In genomic region chr6:82040834-82041487, GRCm38 (mm10) we compare ENCODE assay signal across 9 mouse cellular contexts. TPM values are rescaled to one million over a fixed set of nuclear protein-coding genes. Genes with fewer than 3 reads are reported as not detected.
DNase-seq lines count a peak whose midpoint lies in the region; ATAC-seq and TF ChIP-seq lines count a peak whose summit lies in the region.
"Had no signal": no experiment of that assay in that cellular context is flagged by ENCODE, and none has a peak within 500 bp of the region (broad histone marks: within the 10 kb centered on the region; RNA-seq: fewer than 3 reads in every experiment).

Gene Eva1a (plus strand): TSS chr6:82041043.

- no peak within 1 kb of the TSS for H3K27ac ChIP-seq in ES-E14 (ENCODE audit: insufficient read depth, low read depth, low read length, poor library complexity, severe bottlenecking)
- H3K27ac ChIP-seq in forebrain, embryonic 16.5 days (ENCODE audit: low read length), result no peak within 1 kb of the TSS
- H3K27ac ChIP-seq in limb, embryonic 13.5 days, result peak within 1 kb of the TSS; percentile 91
- peak within 1 kb of the TSS; percentile 81 for H3K27ac ChIP-seq in stomach, postnatal 0 days (replicated peaks)
- H3K27ac ChIP-seq: macrophage had no signal

- TF ChIP-seq CTCF in stomach, postnatal 0 days (IDR thresholded peaks at IDR 0.05; ENCODE audit: low read depth), result no peak

- peak within 1 kb of the TSS; percentile 100 for H3K4me2 ChIP-seq in forebrain, embryonic 16.5 days (ENCODE audit: low read length)
- H3K4me2 ChIP-seq in limb, embryonic 13.5 days (replicated peaks), result peak within 1 kb of the TSS; percentile 83
- H3K4me2 ChIP-seq in stomach, postnatal 0 days (replicated peaks; ENCODE audit: low read depth), result peak within 1 kb of the TSS; percentile 95

- peak; percentile 54 for DNase-seq in kidney, adult 9 months
- no peak for DNase-seq in kidney, adult 8-10 months
- DNase-seq in ES-E14 (ENCODE audit: low read depth, low spot score), result no peak
- no peak for DNase-seq in stomach, postnatal 0 days (ENCODE audit: low spot score)
- no peak for DNase-seq in spleen, postnatal 10 days (ENCODE audit: low spot score in 2 of 2)
- no peak for DNase-seq in spleen, postnatal 36 days (ENCODE audit: low spot score in 2 of 2)

- peaks cover 6% of the 10 kb centered on the region for H3K27me3 ChIP-seq in forebrain, embryonic 16.5 days (replicated peaks; ENCODE audit: control insufficient read depth, insufficient read depth, low read length)
- H3K27me3 ChIP-seq in limb, embryonic 13.5 days, result 0 out of 2 replicates have a peak, but pooled peaks cover 5% of the 10 kb centered on the region
- no peaks in the 10 kb centered on the region for H3K27me3 ChIP-seq in stomach, postnatal 0 days (ENCODE audit: control insufficient read depth, insufficient read depth, low read length)

- no peak for TF ChIP-seq EP300 in stomach, postnatal 0 days (optimal IDR thresholded peaks at IDR 0.05)

- 17% methylated on average over 11 of the region's 11 CpGs for WGBS in forebrain, embryonic 16.5 days
- 8% methylated on average over 11 of the region's 11 CpGs for WGBS in limb, embryonic 13.5 days
- WGBS in stomach, postnatal 0 days, result 15% methylated on average over 11 of the region's 11 CpGs

- no peak for ATAC-seq in forebrain, embryonic 16.5 days
- peak; percentile 39 for ATAC-seq in limb, embryonic 13.5 days (ENCODE audit: low FRiP score, low read depth)
- ATAC-seq in stomach, postnatal 0 days (ENCODE audit: low FRiP score, low TSS enrichment), result no peak

- H3K4me3 ChIP-seq in ES-E14 (ENCODE audit: insufficient read depth in 1 of 2, low read depth in 1 of 2, low read length in 2 of 2, poor library complexity in 1 of 2, severe bottlenecking in 1 of 2), result peak within 1 kb of the TSS; percentile 69
- H3K4me3 ChIP-seq in forebrain, embryonic 16.5 days (replicated peaks; ENCODE audit: low read length), result peak within 1 kb of the TSS; percentile 52
- H3K4me3 ChIP-seq in limb, embryonic 13.5 days, result peak within 1 kb of the TSS; percentile 71
- peak within 1 kb of the TSS; percentile 64 for H3K4me3 ChIP-seq in stomach, postnatal 0 days (ENCODE audit: low read depth, low read length)

- no peaks in the 10 kb centered on the region for H3K9me3 ChIP-seq in ES-E14 (ENCODE audit: control insufficient read depth, insufficient read depth, low read depth, low read length)
- H3K9me3 ChIP-seq in forebrain, embryonic 16.5 days (ENCODE audit: control insufficient read depth, low read length), result no peaks in the 10 kb centered on the region
- H3K9me3 ChIP-seq in limb, embryonic 13.5 days, result no peaks in the 10 kb centered on the region
- no peaks in the 10 kb centered on the region for H3K9me3 ChIP-seq in stomach, postnatal 0 days (ENCODE audit: control insufficient read depth, low read length)

- in situ Hi-C loops in ES-E14 (cut with MboI; ENCODE audit: low sequenced_read_pairs in 2 of 2, unreplicated experiment in 2 of 2), result no loop called here

- H3K4me1 ChIP-seq in ES-E14 (ENCODE audit: control insufficient read depth in 2 of 2, insufficient read depth in 2 of 2, low read length in 2 of 2, poor library complexity in 1 of 2), result peaks cover 2 to 4% of the 10 kb centered on the region in 2 experiments; a peak in 2 of 4 replicates
- peaks cover 19% of the 10 kb centered on the region for H3K4me1 ChIP-seq in forebrain, embryonic 16.5 days (replicated peaks; ENCODE audit: control insufficient read depth, insufficient read depth, low read length)
- H3K4me1 ChIP-seq in limb, embryonic 13.5 days, result peaks cover 64% of the 10 kb centered on the region
- H3K4me1 ChIP-seq in stomach, postnatal 0 days (replicated peaks; ENCODE audit: control insufficient read depth, insufficient read depth), result 0 out of 2 replicates have a peak, but pooled peaks cover 1% of the 10 kb centered on the region

- peak within 1 kb of the TSS; percentile 68 for H3K9ac ChIP-seq in ES-E14 (ENCODE audit: insufficient read depth, low read depth, low read length, poor library complexity, severe bottlenecking)
- H3K9ac ChIP-seq in forebrain, embryonic 16.5 days (replicated peaks; ENCODE audit: low read depth, low read length), result peak within 1 kb of the TSS; percentile 52
- peak within 1 kb of the TSS; percentile 83 for H3K9ac ChIP-seq in limb, embryonic 13.5 days
- peak within 1 kb of the TSS; percentile 69 for H3K9ac ChIP-seq in stomach, postnatal 0 days (ENCODE audit: low read length)

- no peaks in the 10 kb centered on the region for H3K36me3 ChIP-seq in ES-E14 (ENCODE audit: control insufficient read depth, insufficient read depth, low read length, poor library complexity, severe bottlenecking)
- H3K36me3 ChIP-seq in forebrain, embryonic 16.5 days (ENCODE audit: control insufficient read depth, insufficient read depth), result no peaks in the 10 kb centered on the region
- no peaks in the 10 kb centered on the region for H3K36me3 ChIP-seq in limb, embryonic 13.5 days
- no peaks in the 10 kb centered on the region for H3K36me3 ChIP-seq in stomach, postnatal 0 days (ENCODE audit: control insufficient read depth, insufficient read depth, low read length)

TF ChIP-seq in ES-E14, 5 proteins besides CTCF, POLR2A, EP300 and RAD21:
- TF ChIP-seq ZC3H11A (IDR thresholded peaks at IDR 0.05; ENCODE audit: borderline replicate concordance, low read depth, low read length) (no peak), CHD2 (IDR thresholded peaks at IDR 0.05; ENCODE audit: low read depth, low read length) (no peak), MAFK (IDR thresholded peaks at IDR 0.05; ENCODE audit: insufficient read depth, low read depth, low read length) (no peak), HCFC1 (IDR thresholded peaks at IDR 0.05; ENCODE audit: borderline replicate concordance, insufficient read depth, low read length) (no peak), ZNF384 (IDR thresholded peaks at IDR 0.05; ENCODE audit: low read depth, low read length) (no peak)
TF ChIP-seq in ES-E14: peak in this region for 0.

RNA-seq across cellular contexts. Expression of gene Eva1a, which starts in this region (rescaled TPM):
- 3.6 and 4.4 TPM in 2 replicates for total RNA-seq in ES-E14 (2012; rRNA removed)
- polyA plus RNA-seq in forebrain, embryonic 16.5 days (2015; fragmentation: Nextera tagmentation; extraction: Ambion mirVana), result 0.72 and 1.4 TPM in 2 replicates
- 37.2 and 39.1 TPM in 2 replicates for polyA plus RNA-seq in limb, embryonic 13.5 days (2015; fragmentation: Nextera tagmentation; extraction: Ambion mirVana)
- 13.5 and 15.4 TPM in 2 replicates for polyA plus RNA-seq in stomach, postnatal 0 days (2015; fragmentation: Nextera tagmentation; extraction: Ambion mirVana)
- polyA plus RNA-seq: macrophage had no signal

Comparison
In these comparisons a context has a peak if more than half of its experiments do, and no peak if none do; other contexts are left out.
1. H3K27ac ChIP-seq: peak in limb, embryonic 13.5 days (single experiment) and stomach, postnatal 0 days (single experiment); none in ES-E14 (single experiment) and forebrain, embryonic 16.5 days (single experiment).
2. Peak in every context shown above with its lines, with median percentiles within 50 percentile points of each other: H3K4me3 ChIP-seq, H3K9ac ChIP-seq and H3K4me2 ChIP-seq.